Mouse (Mus musculus) heart, postnatal 4 days (tissue): Measurements from ENCODE around the gene Zfp239. TPM values are rescaled to one million over a fixed set of nuclear protein-coding genes. Genes with fewer than 3 reads are reported as not detected.
"Not testable (repeated sequence)": the region's sequence is repeated elsewhere in the genome, so short reads cannot be mapped to it uniquely, and the experiment has no call there.

ENCODE experiments used
- DNase-seq: peaks from one replicate; pipeline ENCODE4 v3.0.0; 2021
- total RNA-seq, 2 experiments: library from RNA; stranded (reverse); gene quantifications; 2 replicates each; pipeline ENCODE4 v1.2.3; 2021

Zfp239 gene
- under 1 TPM; 0.38 to 0.57 TPM for total RNA-seq

DNA sequence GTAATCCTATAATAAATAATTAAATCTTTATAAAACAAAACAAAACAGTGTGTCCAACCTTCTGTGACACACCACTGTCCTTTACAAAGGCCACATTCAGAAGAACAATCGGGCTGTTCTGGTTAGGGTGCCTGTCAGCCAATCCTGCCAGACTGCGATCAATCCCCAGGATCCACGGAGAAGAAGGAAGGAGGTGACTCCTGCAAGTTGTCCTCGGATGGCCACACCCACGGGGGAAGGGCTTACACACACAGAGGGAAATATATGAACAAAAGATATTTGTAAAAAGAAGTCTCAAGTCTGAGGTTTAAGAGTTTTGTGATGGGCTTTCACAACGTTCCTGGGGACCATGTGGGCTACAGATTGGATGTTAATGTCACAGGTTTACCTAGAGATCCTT, at the start of gene Zfp239:
Zfp239 (plus strand) TSS at position 253 of the 400 bp plus-strand sequence.
- DNase-seq: no peak

GRCm38 (mm10) chr6:117814681-117815080, 47.2 kb upstream of the Zfp239 start:
- DNase-seq: no peak

DNA sequence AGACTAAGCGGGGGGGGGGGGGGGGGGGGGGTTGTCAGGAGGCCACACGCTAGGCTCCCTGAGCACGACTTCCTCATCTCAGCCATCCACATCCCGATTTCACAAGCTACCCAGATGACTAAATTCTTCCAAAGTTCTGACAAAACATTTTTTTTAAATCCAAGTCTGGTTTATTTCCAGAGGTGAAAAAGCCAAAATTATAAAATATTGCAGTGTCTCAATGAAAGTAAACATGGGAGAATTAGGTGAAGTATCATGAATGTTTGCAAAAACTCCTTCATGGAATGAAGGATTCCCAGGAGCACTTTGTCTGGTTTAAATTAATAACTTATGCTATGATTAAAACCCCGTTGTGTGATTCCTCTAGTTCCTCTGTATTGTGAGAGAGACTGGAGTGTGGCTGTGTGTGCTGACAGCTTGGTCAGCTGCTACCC, 44.8 kb upstream of the Zfp239 start:
- DNase-seq: no peak

DNA sequence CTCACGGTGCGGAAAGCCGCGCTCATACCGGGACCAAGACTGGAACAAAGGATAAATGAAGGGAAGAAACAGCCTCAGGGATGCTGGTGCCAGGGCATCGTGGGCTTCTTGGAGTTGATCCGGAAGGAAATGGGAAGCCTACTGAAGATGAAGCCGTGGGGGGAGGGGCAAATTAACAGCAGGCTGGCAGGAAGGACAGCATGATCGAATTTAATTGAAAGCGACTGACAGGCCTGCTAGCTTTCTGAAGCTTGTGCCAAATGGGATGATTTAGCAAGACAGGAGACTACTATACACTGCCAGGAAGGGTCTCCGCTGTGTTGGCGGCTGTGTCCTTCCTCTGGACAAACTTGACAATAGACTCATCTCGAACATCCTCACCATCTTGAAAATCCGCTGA, 41.6 kb upstream of the Zfp239 start:
- DNase-seq: no peak

DNA sequence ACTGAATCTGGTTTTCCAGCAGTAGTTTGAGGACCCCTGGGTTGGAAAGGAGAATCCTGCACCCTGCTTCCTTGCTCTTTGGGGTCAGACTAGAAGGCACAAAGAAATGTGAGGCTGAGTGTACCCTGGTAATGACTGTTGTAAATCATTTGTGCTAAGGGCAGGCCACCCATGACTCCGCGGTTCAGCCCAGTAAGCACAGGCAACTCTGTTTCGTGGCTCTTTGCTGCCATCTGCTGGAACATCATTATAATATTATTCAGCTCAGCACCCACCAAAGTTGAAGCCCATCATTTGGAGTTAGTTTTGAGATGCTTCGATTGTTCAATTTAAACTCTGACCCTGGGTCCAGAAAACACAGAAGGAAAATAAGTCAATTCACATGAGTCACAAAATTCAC, 36.5 kb upstream of the Zfp239 start:
- DNase-seq: peak; percentile 82

GRCm38 (mm10) chr6:117828273-117828672, 33.6 kb upstream of the Zfp239 start:
- peak; percentile 81 for DNase-seq

DNA sequence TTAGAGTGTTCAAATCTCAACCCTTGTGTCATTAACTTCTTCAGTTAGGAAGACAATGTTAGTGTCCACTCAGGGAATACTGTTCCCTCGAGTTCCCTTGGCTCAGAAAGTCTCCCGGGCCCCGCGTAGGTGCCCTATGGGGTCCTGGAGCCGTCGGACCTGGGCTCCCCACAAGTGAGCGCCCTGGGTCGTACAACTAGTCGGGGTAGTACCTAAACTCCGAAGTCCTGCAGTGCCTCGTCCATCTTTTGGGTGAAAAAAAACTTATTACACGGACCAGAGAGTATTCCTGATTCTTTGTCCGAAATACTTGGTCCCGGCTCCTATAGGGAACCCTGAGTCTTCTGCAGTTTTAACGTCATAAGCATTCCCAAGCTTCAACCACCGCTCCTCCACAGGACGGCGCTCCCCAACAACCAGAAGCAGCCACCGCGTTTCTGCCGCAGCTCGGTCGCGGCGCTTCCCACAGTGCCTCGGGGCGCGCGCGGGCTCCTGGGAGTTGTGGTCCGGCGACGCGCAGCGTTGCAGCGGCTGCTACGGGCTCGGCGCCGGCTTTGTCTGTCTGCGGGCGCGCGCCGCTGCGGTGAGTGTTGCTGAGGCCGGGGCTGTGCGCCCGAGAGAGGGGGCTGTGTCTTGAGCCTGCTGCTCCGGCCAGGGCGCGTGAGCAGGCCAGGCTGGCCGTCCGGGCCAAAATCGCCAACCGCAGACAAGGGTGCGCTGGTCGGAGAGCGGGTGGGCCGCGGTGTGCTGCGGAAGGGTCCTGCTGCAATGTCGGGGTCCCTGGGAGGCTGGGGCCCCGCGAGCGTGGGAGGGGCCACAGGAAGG, 21.0 kb upstream of the Zfp239 start, which contains the start of gene Zfp637:
Zfp637 (plus strand) TSS at position 495 of the 825 bp plus-strand sequence.
- peak; percentile 94 for DNase-seq

DNA sequence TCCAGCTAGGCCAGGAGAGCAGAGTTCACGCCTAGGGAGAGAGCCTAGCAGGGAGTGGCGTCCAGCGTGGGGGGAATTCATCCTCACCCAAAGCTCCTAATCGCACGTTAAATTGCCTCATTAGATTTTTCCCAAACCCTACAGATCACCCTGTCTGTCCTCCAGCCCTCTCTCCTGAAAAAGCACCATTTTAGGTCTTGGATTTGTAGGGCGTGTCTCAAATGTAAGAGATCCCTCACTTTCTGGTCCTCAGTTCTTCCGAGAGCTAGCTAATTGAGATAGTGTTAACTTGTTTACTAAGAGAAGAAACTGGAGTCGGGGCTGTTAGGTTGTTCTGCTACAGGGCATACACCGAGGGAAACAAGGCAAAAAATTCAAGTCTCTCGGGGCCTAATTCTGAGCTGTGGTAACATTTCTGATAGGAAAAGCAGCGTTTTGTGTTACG, 20.4 kb upstream of the Zfp239 start:
- no peak for DNase-seq

GRCm38 (mm10) chr6:117844597-117844996, 17.3 kb upstream of the Zfp239 start:
- no peak for DNase-seq

- DNase-seq: not testable (repeated sequence)
These were observed 15.2 kb upstream of the Zfp239 start for GRCm38 (mm10) chr6:117846671-117847070.

DNA sequence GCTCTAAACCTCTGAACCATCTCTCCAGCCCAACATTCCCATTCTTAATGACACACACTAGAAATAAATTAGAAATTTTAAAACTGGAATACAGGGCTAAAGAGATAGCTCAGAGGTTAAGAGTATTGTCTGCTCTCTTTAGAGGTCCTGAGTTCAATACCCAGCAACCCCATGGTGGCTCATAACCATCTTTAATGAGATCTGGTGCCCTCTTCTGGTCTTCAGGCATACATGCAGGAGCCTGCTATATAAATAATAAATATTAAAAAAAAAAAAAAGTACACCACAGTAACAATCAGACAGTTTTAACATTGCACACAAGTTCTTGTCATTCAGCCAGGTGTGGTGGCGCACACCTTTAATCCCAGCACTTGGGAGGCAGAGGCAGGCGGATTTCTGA, 14.1 kb upstream of the Zfp239 start:
- DNase-seq: no peak

DNA sequence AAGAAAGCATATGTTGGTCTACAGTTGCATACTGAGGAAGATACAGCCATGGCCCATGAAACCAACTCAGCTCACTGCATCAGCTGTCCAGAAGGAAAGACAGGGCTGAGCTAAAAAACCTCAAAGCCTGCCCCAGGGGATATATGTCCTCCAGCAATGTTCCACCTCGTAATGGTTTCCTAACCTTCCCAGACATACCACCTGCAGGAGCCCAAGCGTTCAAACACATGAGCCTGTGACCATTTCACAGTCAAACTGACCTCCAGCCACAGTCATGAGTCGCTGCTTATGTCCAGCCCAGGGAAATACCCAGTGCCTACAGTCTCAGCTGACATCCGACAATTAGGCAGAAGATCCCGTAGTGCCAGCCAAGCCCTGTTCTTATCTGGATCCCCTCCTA, 13.3 kb upstream of the Zfp239 start:
- no peak for DNase-seq

GRCm38 (mm10) chr6:117851747-117852146, 10.2 kb upstream of the Zfp239 start:
- DNase-seq: no peak

- no peak for DNase-seq
These were observed 3.9 kb upstream of the Zfp239 start for GRCm38 (mm10) chr6:117857990-117858389.

GRCm38 (mm10) chr6:117862465-117862864, 565 bp downstream of the Zfp239 start:
- DNase-seq: no peak

DNA sequence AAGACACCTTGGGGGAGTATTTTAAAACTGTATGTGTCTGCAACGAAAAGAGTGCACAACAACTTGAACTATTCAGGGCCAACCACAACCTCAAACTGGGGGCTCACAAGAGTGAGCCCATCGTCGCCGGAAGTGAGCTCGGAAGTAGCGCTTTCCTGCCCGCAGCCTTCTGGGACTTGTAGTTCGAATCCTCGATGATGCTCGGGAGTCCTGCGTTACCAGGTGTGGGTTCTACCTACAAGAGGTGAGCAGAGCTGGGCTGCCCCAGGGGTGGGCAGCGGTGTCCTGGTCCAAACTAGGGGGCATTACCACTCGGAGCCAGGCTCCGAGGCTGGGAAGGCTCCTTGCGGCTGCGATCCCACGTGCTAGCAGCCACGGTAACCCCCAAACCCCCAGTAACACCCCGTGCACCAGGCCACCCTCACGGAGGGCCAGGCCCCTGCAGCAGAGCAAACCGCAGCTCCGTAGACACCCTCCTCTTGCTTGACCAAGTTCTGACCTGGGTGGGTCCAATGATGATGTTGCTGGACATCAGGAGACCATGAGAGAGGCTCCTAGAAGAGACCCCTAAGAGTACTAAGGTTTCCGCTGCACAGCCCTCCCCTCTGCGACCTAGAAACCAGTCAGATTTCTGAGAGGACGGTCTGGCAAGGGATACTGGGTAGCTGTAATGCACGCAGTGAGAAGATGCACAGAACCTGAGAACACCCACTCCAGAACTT, 1.2 kb downstream of the Zfp239 start:
- DNase-seq: peak; percentile 47

DNA sequence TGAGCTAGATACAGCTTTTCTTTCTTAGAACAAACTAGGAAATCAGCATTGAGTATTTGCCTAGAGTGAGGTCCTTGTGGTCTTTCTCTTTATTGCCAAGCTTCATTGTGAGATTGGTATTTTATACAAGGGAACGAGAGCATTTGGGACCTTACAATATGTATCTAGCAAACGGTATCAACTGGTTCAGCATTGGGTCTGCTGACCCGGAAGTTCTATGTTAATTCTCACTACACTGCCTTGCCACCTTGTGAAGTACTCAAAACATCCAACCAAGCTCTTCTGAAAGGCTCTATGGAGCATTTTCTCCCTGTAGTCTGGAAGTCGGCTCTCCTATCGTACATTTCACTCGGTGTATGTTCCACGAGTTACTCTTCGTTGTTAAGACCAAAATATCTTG, 1.9 kb downstream of the Zfp239 start:
- no peak for DNase-seq

- DNase-seq: no peak
These were observed 6.3 kb downstream of the Zfp239 start for GRCm38 (mm10) chr6:117868187-117868586.

DNA sequence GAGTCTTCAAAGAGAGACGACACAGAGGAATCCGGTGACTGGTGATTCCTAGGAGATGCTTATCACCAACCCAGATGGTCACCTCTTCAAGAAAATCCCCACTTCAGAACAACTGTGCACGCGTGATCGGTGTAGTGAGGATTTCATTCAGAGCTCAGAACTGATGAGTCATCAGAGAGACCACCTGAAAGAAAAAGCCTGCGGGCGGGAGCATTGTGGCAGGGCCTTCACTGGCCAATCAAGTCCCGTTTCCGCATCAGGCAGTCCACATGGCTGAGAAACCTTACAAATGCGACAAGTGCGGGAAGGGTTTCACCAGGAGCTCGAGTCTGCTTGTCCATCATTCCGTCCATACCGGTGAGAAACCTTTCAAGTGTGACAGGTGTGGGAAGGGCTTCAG, 9.1 kb downstream of the Zfp239 start:
- DNase-seq: no peak

DNA sequence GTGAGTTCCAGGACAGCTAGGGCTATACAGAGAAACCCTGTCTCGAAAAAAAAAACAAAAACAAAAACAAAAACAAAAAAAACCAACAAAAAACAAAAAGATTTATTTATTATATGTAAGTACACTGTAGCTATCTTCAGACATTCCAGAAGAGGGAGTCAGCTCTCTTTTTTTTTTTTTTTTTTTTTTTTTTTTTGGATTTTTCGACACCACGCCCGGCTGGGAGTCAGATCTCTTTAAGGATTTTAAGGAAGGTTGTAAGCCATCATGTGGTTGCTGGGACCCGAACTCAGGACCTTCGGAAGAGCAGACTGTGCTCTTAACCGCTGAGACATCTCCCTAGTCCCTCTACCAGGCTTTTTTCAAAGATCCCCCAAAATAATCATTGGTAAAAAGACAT, 11.6 kb downstream of the Zfp239 start:
- DNase-seq: not testable (repeated sequence)

DNA sequence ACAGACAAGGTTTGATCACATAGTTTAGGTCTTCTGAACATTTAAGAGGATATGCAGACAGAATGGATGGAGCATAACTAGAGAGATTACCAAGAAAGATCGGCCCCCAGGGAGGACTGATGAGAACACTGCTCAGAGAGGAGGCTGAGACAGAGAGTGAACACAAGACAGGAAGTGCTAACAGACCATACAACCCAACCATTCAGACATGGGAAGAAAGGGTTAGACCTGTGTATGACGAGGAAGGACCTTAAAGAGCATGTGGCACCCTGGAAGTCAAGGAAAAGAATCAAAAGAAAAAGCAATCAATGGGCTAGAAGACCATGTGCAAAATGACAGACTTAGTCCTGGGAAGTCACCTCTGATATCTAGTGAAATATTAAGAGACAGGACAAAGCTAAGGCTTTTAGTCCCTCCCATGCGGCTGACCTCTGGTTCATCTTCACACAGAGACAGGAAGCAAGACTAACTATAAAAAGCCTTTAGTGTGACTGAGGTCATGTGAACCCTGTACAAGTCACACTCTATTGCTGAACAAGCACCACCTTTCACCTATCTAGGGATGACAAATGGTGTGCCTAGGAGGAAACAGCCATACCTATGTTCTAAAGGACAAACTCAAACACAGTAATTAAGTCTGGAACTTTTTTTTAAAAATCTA, 12.9 kb downstream of the Zfp239 start:
- DNase-seq: no peak

- no peak for DNase-seq
These were observed 17.0 kb downstream of the Zfp239 start for GRCm38 (mm10) chr6:117878700-117879407.
